Mouse (Mus musculus): ENCODE data around the gene Frat1. TPM values are rescaled to one million over a fixed set of nuclear protein-coding genes. Genes with fewer than 3 reads are reported as not detected.

The Frat1 gene
- polyA plus RNA-seq, 1 experiment: 29.1 TPM

DNA sequence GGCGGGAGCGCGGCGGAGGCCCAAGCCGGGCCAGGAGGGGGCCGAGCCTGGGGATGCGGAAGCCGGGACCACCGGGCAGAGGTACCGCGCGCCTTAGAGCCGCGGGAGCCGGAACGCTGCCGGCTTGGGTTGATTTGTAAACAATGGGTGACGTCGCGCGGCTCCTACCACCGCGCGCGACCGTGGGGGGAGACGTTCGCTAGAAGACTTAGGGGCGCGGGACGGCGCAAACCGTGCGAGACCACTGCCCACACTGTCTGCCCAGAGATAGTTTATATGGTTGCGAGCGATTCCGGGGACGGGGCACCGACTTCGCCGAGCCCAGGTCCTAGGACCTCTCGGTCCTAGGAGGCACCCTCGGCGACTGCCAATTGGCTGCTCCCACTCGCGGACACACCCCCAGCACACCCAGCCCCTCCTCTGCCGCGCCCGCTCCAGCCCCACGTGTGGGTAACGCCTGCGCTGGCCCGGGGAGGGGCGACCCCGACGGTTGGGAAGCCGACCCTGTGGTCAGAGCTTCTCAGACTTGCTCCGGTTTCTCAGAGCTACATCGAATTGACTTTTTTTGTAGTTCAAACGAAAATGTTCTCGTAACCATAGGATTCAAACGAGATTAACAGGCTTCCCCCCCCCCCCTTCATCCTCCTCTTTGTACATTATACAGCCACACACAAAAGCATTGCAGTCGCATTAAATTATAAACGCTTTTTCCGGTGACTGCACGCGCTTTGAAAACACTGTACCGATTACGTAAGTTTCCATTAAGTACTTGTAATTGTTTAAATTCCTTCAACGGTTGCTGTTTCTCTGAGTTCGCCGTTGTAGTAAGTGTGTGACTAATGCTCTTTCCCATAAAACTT is 18.5 kb downstream of the Frat1 start, which contains the start of gene Frat2:
Frat2 (minus strand) TSS at position 141 of the 860 bp plus-strand sequence.
- TF ChIP-seq POLR2A (IDR thresholded peaks at IDR 0.05; ENCODE audit: low read depth, low read length): peak; percentile 84; the same call in 1 of the 2 replicates
- no peak for TF ChIP-seq CTCF (IDR thresholded peaks at IDR 0.05; ENCODE audit: extremely low read depth, insufficient read length, insufficient replicate concordance, low read depth, low read length)
- peak within 1 kb of the TSS; percentile 97 for H3K4me3 ChIP-seq (ENCODE audit: low read depth, low read length)
- peaks cover 5% of the 10 kb centered on the region for H3K4me1 ChIP-seq (ENCODE audit: control insufficient read depth, insufficient read depth, insufficient read length, low read length)
- H3K27me3 ChIP-seq (ENCODE audit: control insufficient read depth, insufficient read depth, low read length): no peaks in the 10 kb centered on the region
- WGBS: under 1% methylated on average over 72 of the region's 72 CpGs
- H3K27ac ChIP-seq (ENCODE audit: insufficient read depth, low read depth, low read length): peak within 1 kb of the TSS; percentile 99
- no peaks in the 10 kb centered on the region for H3K36me3 ChIP-seq (ENCODE audit: control insufficient read depth, insufficient read depth, low read length)

DNA sequence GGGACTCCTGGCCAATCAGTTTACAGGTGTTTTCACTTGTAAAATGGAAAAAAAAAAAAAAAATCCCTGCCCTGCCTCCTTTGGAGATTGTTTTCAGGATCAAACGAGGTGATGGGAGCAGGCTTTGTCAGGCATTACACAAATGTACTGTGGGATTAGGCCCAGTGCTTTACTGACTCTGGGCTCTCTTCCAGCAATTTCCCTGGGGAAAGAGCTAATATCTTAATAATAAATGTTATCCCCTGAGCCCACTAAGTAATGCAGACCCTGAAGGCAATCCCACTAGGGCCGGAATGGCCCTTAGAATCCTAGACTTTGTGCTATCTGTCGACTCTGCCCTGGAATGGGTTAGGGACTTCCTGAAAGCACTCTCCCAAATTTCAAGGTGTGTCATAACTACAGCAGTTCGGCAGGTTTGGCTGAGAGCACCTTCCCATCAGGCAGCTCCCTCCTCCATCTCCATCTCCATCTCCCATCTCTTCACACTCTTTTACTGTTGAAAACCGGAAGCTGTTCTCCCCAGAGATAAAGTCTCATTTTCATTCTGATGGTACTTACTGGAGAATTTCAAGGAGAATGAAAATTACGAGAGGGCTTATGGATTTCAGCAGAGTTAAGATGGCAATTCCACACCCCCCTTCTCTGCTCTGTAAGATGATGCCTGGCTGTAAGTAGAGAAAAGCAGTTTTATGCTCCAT is 20.4 kb downstream of the Frat1 start:
- Histone ChIP-seq H3K4me3 (ENCODE audit: low read depth, low read length) (no peak overlapping the region), H3K36me3 (ENCODE audit: control insufficient read depth, insufficient read depth, low read length) (no peaks in the 10 kb centered on the region), H3K27me3 (ENCODE audit: control insufficient read depth, insufficient read depth, low read length) (no peaks in the 10 kb centered on the region), H3K4me1 (ENCODE audit: control insufficient read depth, insufficient read depth, insufficient read length, low read length) (peaks cover 2% of the 10 kb centered on the region), H3K27ac (ENCODE audit: insufficient read depth, low read depth, low read length) (no peak overlapping the region)
- no peak for TF ChIP-seq CTCF (IDR thresholded peaks at IDR 0.05; ENCODE audit: extremely low read depth, insufficient read length, insufficient replicate concordance, low read depth, low read length)
- TF ChIP-seq POLR2A (IDR thresholded peaks at IDR 0.05; ENCODE audit: low read depth, low read length): no peak
- WGBS: 41% methylated on average over 6 of the region's 6 CpGs

DNA sequence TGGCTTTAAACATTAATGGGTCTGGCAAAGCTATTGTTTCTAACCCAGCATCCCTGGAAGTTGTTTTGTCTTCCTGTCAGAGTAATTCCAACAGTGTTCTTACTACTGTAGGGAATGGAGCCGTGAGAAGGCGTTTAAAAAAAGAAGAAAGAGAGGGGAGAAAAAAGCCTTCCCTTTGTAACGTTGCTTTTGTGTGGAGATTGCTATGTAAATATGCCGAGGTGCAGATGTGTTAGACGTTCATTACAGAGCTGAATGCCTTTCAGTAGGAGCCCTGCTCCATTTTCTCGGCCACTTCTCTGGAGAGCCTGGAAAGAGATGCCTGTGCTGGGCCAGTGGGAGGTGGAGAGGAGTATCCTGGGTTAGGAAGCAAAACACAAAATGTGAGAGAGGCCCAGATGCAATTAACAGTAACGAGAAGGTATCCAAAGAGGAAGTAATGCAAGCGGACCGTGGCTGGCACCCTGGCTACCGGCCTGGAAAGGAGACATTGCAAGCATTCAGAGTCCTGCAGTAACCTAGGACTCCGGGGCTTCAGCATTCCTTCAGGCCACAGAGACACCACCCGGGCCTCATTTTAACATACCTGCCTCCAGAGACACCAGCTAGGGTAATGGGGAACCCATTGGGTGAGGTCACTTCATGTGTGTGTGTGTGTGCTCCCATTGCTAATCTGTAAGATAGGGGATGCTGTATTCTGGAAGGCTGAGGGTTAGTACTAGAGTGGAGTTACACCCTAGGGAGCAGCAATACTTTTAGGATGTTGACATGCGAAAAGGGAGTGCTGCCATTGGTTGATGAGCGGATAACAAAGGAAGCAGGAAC is 21.2 kb downstream of the Frat1 start:
- no peaks in the 10 kb centered on the region; the same call in none of the 2 replicates for H3K4me1 ChIP-seq (ENCODE audit: control insufficient read depth, insufficient read depth, insufficient read length, low read length)
- H3K4me3 ChIP-seq (ENCODE audit: low read depth, low read length): no peak overlapping the region
- no peaks in the 10 kb centered on the region for H3K36me3 ChIP-seq (ENCODE audit: control insufficient read depth, insufficient read depth, low read length)
- TF ChIP-seq CTCF (IDR thresholded peaks at IDR 0.05; ENCODE audit: extremely low read depth, insufficient read length, insufficient replicate concordance, low read depth, low read length): no peak
- TF ChIP-seq POLR2A (IDR thresholded peaks at IDR 0.05; ENCODE audit: low read depth, low read length): no peak
- 33% methylated on average over 14 of the region's 14 CpGs for WGBS
- no peaks in the 10 kb centered on the region for H3K27me3 ChIP-seq (ENCODE audit: control insufficient read depth, insufficient read depth, low read length)
- H3K27ac ChIP-seq (ENCODE audit: insufficient read depth, low read depth, low read length): 0 out of 2 replicates have a peak overlapping the region, but pooled peaks have one; percentile 12

DNA sequence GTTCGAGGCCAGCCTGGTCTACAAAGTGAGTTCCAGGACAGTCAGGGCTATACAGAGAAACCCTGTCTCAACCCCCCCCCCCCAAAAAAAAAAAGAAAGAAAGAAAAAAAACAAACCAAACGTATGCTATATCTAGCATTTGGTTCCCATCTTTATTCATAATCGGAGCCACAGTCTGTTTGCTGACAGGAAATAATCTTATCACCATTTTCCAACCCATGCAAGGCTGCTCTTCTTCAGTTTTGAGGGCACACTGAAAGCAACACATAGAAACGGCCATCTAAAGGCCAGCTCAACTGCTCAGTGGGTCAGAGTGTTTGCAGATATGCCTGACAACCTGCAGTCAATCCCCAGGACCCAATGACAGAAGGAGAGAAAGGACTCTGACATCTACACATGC is 22.7 kb downstream of the Frat1 start:
- TF ChIP-seq CTCF (IDR thresholded peaks at IDR 0.05; ENCODE audit: extremely low read depth, insufficient read length, insufficient replicate concordance, low read depth, low read length) (no peak), POLR2A (IDR thresholded peaks at IDR 0.05; ENCODE audit: low read depth, low read length) (no peak)

DNA sequence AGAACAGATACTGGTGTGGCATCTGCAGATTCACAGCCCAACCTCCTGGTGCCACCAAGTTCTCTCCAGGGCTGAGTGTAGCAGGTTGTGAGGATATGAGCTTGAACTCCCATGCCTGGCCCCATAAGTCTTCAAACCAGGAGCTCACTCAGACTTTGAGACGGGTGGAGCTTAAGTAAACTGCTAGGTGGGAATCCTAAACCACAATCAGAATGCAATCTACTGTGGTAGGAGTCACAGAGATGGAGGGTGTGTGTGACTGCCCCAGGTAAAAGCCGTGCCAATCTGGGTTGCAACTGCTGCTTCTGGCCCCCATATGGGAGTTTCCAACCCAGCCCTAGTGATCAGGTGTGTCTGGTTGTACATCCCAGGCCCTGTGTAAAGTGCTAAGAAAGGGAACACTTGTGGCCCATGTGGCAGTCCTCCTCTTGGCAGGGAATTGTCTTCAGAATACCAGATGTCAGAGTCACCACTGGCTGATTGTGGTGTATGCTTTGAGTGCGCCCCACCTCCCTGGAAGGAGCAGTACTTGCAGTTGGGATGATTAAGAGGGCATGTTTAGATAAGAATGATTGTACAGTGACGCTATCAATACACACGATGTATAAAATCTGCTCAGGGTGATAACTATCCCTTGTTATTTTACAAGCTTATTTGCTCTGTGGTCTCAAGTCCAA is 27.5 kb downstream of the Frat1 start:
- Histone ChIP-seq H3K27me3 (ENCODE audit: control insufficient read depth, insufficient read depth, low read length) (no peaks in the 10 kb centered on the region), H3K36me3 (ENCODE audit: control insufficient read depth, insufficient read depth, low read length) (peaks cover 4% of the 10 kb centered on the region), H3K27ac (ENCODE audit: insufficient read depth, low read depth, low read length) (peak overlapping the region; percentile 96), H3K4me1 (ENCODE audit: control insufficient read depth, insufficient read depth, insufficient read length, low read length) (peaks cover 15% of the 10 kb centered on the region; the same call in 1 of the 2 replicates), H3K4me3 (ENCODE audit: low read depth, low read length) (peak overlapping the region; percentile 14; the same call in 1 of the 2 replicates)
- TF ChIP-seq POLR2A (IDR thresholded peaks at IDR 0.05; ENCODE audit: low read depth, low read length) (0 out of 2 replicates have a peak, but pooled peaks have one; percentile 9), CTCF (IDR thresholded peaks at IDR 0.05; ENCODE audit: extremely low read depth, insufficient read length, insufficient replicate concordance, low read depth, low read length) (no peak)
- WGBS: 19% methylated on average over 5 of the region's 5 CpGs

More for the DNA sequence above, 22.7 kb downstream of the Frat1 start:
- WGBS: 88% methylated on average over 4 of the region's 4 CpGs
- no peaks in the 10 kb centered on the region for H3K36me3 ChIP-seq (ENCODE audit: control insufficient read depth, insufficient read depth, low read length)
- H3K27ac ChIP-seq (ENCODE audit: insufficient read depth, low read depth, low read length): no peak overlapping the region
- H3K4me1 ChIP-seq (ENCODE audit: control insufficient read depth, insufficient read depth, insufficient read length, low read length): peaks cover 9% of the 10 kb centered on the region; the same call in 1 of the 2 replicates
- no peak overlapping the region for H3K4me3 ChIP-seq (ENCODE audit: low read depth, low read length)
- no peaks in the 10 kb centered on the region for H3K27me3 ChIP-seq (ENCODE audit: control insufficient read depth, insufficient read depth, low read length)

DNA sequence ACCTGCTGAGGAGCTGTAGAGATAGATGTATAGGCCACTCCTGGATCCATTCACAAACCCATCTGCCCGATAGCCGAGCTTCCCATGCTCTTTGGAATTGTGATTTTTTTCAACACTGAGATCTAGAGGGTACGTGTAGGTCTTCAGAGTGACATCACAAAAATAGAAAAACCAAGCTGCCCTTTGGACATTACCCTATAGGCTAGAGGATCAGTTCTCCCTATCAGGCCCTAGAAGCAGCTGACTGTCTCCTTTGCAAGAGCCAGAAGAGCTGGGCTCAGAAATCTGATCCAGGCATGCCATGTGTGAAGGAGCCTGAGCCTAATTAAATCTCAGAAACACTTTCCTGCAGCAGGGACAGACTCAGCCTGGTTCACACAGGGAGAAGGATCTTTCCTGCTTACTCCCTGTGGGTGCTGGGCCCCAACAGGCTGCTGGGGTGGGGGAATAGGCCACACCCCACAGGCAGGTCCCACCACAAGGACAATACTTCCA is 28.1 kb downstream of the Frat1 start:
- TF ChIP-seq CTCF (IDR thresholded peaks at IDR 0.05; ENCODE audit: extremely low read depth, insufficient read length, insufficient replicate concordance, low read depth, low read length) (no peak), POLR2A (IDR thresholded peaks at IDR 0.05; ENCODE audit: low read depth, low read length) (no peak)
- no peaks in the 10 kb centered on the region for H3K27me3 ChIP-seq (ENCODE audit: control insufficient read depth, insufficient read depth, low read length)
- 30% methylated on average over 3 of the region's 3 CpGs for WGBS
- H3K4me1 ChIP-seq (ENCODE audit: control insufficient read depth, insufficient read depth, insufficient read length, low read length): peaks cover 15% of the 10 kb centered on the region; the same call in 1 of the 2 replicates
- H3K36me3 ChIP-seq (ENCODE audit: control insufficient read depth, insufficient read depth, low read length): peaks cover 10% of the 10 kb centered on the region
- peak overlapping the region; percentile 96 for H3K27ac ChIP-seq (ENCODE audit: insufficient read depth, low read depth, low read length)
- no peak overlapping the region for H3K4me3 ChIP-seq (ENCODE audit: low read depth, low read length)
